Mouse (Mus musculus) thymus, adult 2 months (tissue): ENCODE results near the gene Creb1.

ENCODE experiments used
- CTCF ChIP-seq: fragments of 200-500 bp; IDR thresholded peaks from 2 replicates; pipeline ENCODE4 v1.5.1; 2012; ENCODE audit warnings: mild to moderate bottlenecking, control low read depth, low read length, moderate library complexity, borderline replicate concordance; ENCODE audit not compliant: control insufficient read depth, poor library complexity, insufficient read depth; ENCODE audit errors: extremely low read depth
- POLR2A ChIP-seq: fragments of 200-500 bp; IDR thresholded peaks from 2 replicates; pipeline ENCODE4 v1.6.1; 2012; ENCODE audit warnings: mild to moderate bottlenecking, low read length, control low read depth, moderate library complexity; ENCODE audit not compliant: control insufficient read depth, poor library complexity, insufficient read depth; ENCODE audit errors: extremely low read depth

- no peak for TF ChIP-seq CTCF
- TF ChIP-seq POLR2A, result no peak
Measured at GRCm38 (mm10) chr1:64496803-64497202, 35.6 kb upstream of the Creb1 start.
